Mouse (Mus musculus) cerebellum, postnatal 4 days (tissue): ENCODE data around the gene Mocs3.
A peak's percentile ranks its signal among the peaks of the same experiment; 100 is the strongest.

Source experiments
- DNase-seq, 2 experiments: peaks; one replicate each; pipeline ENCODE4 v3.0.0; 2022; ENCODE audit warnings: low spot score in 2 of 2, mixed read lengths in 1 of 2

Mocs3 gene

DNA sequence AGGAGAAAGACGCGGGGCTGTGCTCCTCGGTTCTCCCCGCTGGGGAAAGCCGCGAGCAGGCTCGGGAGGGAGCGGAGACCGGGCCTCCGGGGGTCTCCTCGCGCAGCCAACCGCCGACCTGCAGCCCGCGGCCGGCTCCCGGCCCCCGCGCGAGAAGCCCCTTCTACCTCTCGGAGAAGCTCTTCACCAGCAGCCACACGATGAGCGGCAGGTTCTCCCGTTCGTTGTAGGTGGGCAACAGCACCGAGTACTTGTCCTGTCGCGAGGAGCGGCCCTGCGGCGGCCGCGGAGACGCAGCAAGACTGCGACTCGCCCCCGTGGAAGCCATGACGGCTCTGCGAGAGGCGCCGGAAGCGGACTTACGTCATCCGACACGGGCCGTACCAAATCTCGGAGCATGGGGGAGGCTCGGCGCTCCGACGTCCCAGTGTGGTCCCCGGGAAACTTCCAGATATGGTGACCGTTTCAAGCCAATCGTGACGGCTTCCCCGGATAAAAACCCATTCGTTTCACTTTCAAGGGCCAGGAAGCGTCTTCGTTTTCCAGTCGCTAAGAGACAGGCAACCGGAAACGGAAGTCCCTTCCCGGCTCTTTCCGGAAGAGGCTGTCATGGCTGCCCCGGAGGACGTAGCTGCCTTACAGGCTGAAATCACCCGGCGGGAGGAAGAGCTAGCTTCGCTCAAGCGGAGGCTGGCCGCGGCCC, at the start of gene Mocs3, which contains the start of the genes Gm20716 and Dpm1:
TSS of gene Mocs3 (plus strand) at position 597 of the 703 bp plus-strand sequence.
TSS of gene Gm20716 (minus strand) at position 339 of the 703 bp plus-strand sequence.
TSS of gene Dpm1 (minus strand) at position 566 of the 703 bp plus-strand sequence.
- DNase-seq, result peak; percentile 66 to 80

DNA sequence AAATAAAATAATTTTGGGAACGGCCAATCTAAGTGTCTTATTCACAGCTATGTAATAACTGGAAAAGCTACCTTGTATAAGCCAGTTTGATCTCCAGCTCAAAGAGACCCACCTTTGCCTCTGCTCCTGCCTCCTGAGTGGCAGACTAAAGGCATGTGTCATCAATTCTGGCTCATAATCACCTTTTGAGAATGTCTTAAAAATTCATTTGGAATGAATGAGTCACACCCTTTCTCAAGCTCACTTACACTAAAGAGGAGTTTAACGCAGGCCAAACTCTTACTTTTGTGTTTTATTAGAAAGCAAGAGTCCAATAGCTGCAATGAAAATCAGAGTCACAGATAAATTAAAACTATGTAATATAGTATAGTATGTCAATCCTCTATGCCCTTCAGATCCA, 38.6 kb upstream of the Mocs3 start:
- DNase-seq, result no peak

DNA sequence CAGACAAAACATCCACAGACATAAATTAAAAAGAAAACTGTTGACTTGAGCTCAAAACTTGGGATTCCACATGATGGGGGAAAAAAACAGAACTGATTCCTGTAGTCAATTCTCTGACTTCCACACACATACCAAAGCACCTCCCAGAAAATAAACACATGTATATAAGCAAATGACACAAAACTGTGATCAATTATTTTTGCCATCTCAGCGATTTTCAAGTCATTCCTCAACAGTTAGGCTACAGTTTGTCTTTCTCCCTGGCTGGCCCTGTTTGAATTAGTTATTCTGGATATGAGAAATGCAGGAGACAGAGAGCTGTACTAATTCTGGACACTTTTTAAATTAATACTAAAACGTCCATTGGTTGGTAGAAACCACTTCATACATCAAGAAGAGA, 36.7 kb upstream of the Mocs3 start:
- no peak for DNase-seq

DNA sequence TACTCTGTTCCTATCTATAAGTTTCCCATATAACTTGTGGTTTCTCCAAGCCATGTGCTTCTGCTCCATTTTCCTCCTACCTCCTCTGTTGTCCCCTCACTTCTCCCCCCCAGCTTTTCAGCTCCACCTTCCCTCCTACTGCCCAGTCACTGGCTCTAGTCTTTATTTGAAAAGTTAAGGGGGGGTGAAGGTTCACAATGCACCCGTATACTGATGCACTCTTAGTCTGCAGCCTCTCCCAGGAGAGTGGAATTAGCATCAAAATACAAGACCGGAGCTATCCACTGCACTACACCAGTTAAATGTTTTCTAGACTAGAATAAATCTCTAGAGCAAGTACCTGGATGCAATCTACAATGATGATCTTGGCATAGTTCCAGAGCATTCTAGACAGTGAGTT, 34.7 kb upstream of the Mocs3 start:
- DNase-seq, result no peak

DNA sequence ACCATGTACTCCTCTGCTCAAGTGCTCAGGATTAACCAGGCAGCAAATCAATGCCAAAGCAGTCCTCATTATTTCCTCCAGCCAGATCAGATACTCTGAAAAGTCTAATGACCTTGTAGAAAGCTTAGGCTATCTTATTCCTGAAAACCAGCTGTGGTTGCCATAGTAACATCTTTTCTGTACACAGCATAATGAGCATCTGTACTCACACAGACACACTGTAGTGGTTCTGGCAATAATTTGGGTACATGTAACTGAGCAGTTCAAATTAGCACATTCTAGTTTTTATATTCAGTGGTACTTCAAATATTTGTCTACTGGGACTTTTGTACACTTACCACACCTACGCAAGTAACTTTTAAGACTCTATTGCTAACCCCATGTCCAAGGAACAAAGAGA, 32.0 kb upstream of the Mocs3 start:
- no peak for DNase-seq

DNA sequence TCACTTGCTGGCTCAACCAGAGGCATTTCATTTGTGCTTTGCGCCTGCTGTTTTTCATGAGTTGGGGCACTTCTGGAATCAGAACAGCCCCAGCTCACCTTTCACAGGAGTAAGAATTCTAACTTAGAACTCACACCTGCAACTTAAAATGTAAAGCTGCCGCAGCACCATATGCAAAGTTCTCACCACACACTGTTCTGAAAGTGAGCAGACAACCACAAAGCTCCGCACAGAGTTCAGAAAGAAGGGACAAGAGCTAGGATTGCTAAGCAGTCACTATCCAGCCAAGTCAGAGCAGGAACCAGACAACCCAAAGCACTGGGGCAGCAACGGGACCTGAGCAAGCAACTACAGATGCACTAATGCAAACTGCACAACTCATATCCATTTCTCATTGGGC, 30.9 kb upstream of the Mocs3 start:
- no peak for DNase-seq

DNA sequence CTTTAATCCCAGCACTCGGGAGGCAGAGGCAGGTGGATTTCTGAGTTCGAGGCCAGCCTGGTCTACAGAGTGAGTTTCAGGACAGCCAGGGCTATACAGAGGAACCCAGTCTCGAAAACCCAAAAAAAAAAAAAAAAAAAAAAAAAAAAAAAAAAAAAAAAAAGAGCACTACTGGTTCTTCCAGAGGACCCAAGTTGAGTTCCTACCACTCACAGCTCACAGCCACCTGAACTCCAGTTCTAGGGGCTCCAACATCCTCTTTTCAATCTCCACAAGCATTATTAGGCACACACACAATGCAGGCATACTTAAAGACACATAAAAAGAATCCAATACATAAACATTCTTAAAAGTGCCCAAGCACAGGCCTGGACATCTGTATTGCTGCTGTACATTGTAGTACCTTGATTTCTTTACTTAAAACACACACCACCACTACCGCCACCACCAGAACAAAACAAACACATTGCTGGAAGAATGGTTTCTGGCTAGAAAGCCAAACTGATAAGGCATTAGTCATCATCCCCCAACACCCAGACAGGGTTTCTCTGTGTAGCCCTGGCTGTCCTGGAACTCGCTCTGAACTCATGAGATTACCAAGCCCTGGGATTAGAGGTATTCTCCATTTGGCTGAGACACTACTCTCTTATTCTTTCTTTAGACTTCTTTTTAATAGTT, 30.3 kb upstream of the Mocs3 start:
- no peak for DNase-seq

DNA sequence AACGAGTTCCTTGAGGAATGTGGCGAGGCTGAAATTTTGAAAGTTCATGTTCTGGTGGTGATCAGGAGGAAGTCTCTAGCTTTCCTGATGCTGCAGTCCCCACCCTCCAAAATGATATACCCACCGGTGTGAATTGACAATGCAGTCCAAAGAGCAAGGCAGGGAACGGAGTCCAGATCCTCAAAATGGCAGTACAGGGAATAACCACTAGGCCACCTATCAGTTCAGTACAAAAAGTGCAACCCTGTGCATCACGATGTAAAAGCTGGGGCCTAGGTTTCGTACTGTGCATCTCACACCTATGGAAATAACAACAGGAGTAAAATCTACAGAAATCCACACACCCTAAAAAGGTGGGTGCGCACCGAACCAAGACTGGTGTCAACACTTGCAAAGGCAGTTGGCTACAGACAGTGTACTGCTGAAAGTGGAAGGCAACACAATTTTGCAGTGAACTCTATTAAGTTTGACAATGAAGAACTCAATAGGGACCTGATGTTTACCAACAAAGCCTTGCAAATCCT, 25.9 kb upstream of the Mocs3 start:
- DNase-seq, result no peak

DNA sequence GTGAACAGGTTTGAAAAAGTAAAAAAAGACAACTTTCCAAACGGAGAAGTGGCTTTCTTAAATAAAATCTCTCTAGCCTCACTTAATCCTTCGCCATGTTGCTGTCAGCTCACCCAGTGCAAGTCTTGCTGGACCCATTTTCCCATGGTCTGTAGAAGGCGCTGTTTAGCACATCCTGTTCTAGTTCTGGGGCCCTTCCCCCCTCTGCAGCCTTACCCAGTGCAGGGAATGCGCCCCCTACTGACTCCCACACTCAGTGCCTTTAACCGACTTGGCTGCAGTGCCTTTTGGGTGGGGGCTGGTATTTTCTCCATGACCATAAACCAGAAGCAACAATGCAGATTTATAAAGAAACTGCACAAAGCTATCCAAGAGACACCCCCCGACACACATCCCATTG, 25.2 kb upstream of the Mocs3 start:
- peak; percentile 82 to 92 for DNase-seq

DNA sequence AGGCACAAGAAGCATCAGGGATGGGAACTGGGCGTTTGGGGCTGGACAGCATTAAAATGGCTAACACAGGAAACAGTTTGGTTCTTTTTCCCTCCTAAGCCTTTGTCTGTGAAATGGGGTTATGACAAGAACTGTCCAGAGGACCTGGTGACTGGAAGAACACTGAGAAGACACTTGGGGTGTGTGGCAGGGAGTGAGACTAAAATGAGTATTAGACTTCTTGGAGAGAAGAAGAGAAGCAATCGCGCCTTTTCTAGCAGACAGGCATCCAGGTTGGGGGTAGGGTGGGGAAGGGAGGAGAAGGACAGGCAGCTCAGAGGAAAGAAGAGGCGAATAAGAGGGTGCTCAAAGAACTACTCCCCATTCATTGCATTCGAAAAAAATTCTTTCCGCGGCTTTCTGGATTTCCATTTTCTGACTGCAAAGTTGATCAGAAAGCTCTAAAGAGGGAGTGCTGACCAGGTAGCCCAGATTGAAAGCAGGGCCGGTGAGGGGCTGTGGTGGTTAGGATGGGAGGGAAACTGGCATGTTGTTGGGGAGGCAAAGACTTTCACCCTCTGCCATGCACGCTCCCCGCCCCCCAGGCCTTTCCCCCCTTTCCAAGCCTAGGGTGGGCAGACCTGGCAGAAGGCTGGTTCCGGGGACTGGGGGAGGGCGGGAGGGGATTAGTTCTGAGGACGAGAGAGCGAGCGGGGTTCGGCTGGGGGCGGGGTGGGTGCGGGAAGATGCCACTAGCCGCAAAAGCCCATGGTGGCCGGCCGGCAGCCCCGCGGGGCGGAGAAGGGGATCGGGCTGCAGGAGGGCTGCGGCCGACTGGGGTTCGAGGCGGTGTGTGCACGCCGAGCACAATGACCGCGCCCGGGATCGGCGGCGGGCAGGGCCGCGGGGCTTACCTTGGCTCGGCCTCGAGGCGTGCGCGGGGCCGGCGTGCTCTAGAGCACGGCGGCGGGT, 24.5 kb upstream of the Mocs3 start:
- peak; percentile 36 to 42 for DNase-seq

DNA sequence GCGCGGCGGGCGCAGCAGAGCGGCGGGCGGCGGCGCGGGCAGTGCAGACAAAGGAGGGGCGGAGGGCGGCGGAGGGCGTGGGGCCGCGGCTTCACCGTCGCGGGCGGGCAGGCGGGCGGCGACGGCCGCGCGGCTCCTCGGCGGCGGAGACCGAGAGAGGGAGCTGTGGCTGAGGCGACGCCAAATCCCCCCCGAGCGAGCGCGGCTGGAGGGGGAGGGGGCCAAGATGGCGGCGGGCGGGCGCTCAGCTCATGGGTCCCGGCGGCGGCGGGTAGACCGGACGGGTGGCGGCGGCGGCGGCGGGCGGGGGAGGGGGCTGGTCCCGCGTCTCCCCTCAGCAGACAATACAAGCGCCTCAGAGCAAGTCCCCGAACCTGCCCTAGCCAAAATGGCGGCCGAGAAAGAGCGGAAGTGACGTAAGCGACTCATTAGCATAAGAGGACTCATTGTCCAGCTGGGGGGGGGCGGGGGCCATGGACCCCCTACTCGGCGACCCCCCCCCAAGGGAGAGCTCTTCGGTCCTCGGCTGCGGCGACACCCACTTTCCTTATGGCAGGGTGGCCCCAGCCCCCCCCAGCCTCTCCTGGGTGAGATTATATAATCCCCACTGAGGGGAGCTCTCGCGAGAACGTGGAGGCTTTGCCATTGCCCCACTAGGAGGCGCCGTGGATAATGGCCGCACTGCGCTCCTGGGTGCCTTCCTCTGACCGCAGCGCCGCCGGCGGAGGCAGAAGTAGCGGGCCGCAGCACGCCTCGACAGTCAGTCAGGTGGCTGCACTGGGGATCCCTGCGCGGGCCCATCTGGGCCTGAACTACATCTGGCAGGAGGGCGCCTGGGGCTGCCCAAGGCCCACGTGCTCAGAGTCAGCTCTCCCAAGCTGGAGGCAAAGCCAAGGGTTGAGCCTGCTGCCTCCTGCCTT, 23.4 kb upstream of the Mocs3 start, which contains the start of gene Adnp:
TSS of gene Adnp (minus strand) at position 388 of the 920 bp plus-strand sequence.
- DNase-seq, result peak; percentile 93 to 96

DNA sequence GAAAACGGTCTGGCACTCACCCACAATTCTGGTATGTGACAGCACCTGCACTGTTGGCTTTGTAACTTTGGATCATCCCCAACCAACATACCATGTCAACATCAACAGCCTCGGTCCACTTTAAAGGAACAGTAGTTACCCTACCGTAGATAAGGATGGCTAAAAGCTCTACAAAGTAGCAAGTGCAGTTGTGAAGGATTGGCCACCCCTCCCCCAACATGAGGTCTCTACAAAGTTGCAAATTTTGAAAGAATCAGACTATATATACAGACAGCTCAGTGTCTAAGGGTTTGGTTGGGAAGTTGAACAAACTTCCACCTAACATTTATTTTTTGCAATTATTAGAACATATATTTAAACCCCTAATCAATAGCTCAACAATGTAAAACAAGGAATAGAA, 22.5 kb upstream of the Mocs3 start:
- DNase-seq, result no peak

DNA sequence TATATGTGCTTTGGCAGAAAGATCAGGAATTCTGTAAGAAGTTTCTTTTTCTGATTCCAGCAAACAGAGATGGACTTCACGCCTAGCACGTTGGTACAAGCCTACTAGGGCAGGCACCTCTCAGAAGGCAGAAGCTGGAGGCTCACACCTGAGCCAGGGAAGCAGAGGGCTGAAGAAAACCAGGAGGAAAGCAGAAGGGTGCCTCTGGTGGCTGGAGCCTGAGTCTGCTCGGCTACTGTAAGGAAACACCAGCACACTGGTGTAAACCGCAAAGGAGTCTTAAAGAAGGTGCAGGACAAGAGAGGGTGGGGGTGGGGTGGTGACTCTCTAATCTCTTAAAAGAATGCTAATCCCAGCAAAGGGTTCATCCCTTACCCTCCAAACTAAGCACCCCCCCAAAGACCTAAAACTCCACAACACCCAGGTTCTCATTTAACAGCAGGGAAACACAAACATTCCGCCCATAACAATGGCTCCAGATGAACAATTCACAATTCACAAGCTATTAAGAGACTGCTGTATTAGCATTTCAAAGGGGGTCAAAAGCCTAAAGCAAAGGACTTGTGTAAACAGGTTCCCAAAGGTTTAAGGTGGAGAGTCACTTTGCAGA, 16.5 kb upstream of the Mocs3 start:
- no peak for DNase-seq

DNA sequence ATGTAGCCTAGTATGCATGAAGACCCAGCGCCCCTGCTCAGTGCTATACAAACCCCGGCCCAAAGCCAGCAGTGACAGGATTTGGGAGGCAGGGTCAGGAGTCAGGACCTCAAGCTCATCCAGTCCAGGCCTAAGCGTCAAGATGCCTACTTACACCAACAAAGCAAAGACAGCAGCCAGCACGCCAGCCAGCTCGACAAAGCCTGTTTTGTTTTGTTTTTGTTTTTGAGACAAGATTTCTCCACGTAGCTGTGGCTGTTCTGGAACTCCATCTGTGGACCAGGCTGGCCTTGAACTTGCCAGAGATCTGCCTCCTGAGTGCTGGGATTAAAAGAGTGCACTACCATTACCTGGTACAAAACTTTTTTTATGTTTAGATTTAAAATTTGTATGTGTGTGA, 7.1 kb upstream of the Mocs3 start:
- DNase-seq, result no peak

DNA sequence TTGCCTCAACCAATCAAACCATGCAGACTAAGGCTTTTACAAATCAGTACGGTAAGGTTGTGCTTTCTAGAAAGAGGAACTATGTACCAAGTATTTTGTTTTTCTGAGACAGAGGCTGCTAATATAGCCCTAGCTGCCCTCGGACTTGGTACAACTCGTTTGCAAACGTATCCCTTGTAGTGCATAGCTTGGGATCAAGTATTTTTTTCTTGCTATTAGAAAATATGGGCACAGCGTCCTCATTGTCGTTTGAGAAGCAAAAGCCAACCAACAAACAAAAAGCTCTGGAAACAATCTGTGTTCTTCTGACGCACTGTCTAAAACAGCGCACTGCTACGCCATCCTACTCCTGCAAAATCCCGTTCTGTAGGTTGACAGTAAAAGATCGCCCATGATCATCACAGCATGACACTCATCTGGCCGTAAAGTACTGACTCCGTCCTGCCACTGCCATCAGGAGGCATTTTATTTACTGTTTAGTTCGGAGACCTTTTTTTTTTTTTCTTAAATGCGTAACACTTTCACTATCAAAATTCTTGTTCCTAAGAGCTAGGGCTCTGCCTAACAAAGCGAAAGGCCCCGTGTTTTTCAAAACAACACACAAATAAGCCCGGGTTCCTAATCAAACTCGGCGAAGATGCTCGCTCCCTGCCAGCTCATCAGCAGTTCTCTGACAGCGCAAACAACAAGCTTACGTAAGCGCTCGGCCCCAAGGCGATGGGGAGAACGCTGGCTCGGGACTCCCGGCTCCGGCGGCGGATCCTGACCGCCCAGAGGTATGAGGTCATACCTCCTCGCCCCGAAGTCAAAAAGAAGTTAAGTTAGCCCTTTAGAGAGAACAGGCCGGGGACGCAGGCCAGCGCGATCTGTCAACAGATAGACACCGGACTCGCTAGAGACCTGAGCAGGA, 1.1 kb upstream of the Mocs3 start:
- no peak for DNase-seq

DNA sequence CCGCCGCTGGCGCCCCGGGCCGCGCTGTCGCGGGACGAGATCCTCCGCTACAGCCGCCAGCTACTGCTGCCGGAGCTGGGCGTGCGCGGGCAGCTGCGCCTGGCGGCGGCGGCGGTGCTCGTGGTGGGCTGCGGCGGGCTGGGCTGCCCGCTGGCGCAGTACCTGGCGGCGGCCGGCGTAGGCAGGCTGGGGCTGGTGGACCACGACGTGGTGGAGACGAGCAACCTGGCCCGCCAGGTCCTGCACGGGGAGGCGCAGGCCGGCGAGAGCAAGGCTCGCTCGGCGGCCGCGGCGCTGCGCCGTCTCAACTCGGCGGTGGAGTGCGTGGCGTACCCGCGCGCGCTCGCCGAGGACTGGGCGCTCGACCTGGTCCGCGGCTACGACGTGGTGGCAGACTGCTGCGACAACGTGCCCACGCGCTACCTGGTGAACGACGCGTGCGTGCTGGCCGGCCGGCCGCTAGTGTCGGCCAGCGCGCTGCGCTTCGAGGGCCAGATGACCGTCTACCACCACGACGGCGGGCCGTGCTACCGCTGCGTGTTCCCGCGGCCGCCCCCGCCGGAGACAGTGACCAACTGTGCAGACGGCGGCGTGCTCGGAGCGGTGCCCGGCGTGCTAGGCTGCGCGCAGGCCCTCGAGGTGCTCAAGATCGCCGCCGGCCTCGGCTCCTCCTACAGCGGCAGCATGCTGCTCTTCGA, 500 bp downstream of the Mocs3 start:
- DNase-seq, result peak in 1 of 2 experiments; percentile 26

DNA sequence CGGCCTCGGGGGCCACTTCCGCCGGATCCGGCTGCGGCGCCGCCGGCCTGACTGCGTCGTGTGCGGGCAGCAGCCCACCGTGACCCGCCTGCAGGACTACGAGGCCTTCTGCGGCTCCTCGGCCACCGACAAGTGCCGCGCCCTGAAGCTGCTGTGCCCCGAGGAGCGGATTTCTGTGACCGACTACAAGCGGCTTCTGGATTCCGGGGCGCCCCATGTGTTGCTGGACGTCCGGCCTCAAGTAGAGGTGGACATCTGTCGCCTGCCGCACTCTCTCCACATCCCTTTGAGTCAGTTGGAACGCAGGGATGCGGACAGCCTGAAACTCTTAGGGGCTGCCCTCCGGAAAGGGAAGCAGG, 1.0 kb downstream of the Mocs3 start:
- no peak for DNase-seq

DNA sequence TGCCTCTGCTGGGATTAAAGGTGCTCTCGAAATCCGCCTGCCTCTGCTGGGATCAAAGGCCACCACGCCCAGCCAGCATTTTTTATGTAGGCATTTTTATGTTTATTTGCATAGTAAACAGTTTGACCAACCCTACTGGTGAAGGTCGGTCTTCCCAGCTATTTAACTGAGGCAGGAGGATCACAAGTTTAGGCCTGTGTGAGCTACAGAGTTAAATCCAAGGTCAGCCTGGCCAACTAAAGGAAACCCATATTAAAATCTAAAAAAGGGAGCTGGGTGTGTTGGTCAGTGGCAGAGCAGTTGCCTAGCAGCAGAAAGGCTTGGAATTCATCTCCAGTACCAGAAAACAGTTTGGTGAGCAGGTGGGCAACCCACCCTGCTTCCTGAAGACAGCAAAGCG, 2.9 kb downstream of the Mocs3 start:
- DNase-seq, result no peak

DNA sequence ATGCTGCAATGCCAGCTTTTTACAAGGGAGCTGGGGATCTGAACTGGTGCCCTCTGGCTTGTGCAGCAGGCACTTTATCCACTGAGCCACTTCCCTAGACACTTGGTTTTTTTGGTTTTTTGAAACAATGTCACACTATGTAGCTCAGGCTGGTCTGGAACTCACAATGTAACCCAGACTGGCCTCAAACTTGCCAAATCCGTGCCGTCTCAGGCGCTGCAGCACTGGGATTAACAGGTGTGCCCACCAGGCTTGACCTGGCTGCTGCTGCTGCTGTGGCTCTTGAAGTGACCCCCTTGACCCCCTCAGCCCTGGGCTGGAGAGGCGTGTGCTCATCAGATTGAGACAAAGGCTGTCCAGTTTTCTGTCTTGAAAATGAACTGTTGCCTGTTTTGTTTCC, 7.9 kb downstream of the Mocs3 start:
- no peak for DNase-seq
